Mouse (Mus musculus) cortical plate, adult 2 months (tissue): ENCODE measurements around the gene Vsig1.
A peak's percentile ranks its signal among the peaks of the same experiment; 100 is the strongest.

Source experiments
- CTCF ChIP-seq: fragments of 200-500 bp; IDR thresholded peaks from 2 replicates; pipeline ENCODE4 v1.5.1; 2011; ENCODE audit warnings: mild to moderate bottlenecking, control low read depth, low read length; ENCODE audit not compliant: insufficient read depth; ENCODE audit errors: extremely low read depth
- POLR2A ChIP-seq: fragments of 200-500 bp; IDR thresholded peaks from 2 replicates; pipeline ENCODE4 v1.6.1; 2011; ENCODE audit warnings: mild to moderate bottlenecking, low read length, control low read depth; ENCODE audit not compliant: insufficient read depth; ENCODE audit errors: extremely low read depth

- TF ChIP-seq CTCF (no peak), POLR2A (peak; percentile 56; the same call in 1 of the 2 replicates)
These were observed 49.0 kb downstream of the Vsig1 start, which contains the start of the genes Psmd10 and Atg4a for GRCm38 (mm10) chrX:140956272-140956940.
